Mouse (Mus musculus): ENCODE results near the gene Ggta1. TPM values are rescaled to one million over a fixed set of nuclear protein-coding genes. Genes with fewer than 3 reads are reported as not detected.
A peak's percentile ranks its signal among the peaks of the same experiment; 100 is the strongest.

Gene Ggta1
- polyA plus RNA-seq, 2 experiments = 6.3 to 7.6 TPM

GRCm38 (mm10) chr2:35379306-35379705 lies 83.7 kb downstream of the Ggta1 start:
- H3K4me3 ChIP-seq (ENCODE audit: insufficient read depth in 1 of 2, low read depth in 2 of 2, low read length in 2 of 2) = no peak overlapping the region
- WGBS (ENCODE audit: insufficient replicate concordance) = 64% methylated on average over 9 of the region's 9 CpGs
- H3K9ac ChIP-seq (replicated peaks) = no peak overlapping the region
- TF ChIP-seq CTCF (IDR thresholded peaks at IDR 0.05; ENCODE audit: low read depth) (no peak), EP300 (IDR thresholded peaks at IDR 0.05; ENCODE audit: low read depth) (no peak)
- no peaks in the 10 kb centered on the region; the same call in 1 of the 2 replicates for H3K27me3 ChIP-seq (ENCODE audit: control insufficient read depth, insufficient read depth, low read length)
- H3K4me2 ChIP-seq (ENCODE audit: low read depth) = no peak overlapping the region
- H3K9me3 ChIP-seq (ENCODE audit: control insufficient read depth, low read length) = no peaks in the 10 kb centered on the region
- no peak overlapping the region for H3K27ac ChIP-seq
- DNase-seq (ENCODE audit: low read depth in 3 of 3, low spot score in 3 of 3) (no peak), ATAC-seq (ENCODE audit: insufficient read depth) (no peak)
- H3K4me1 ChIP-seq (replicated peaks; ENCODE audit: control insufficient read depth in 2 of 2, insufficient read depth in 2 of 2, low read length in 1 of 2) = peaks cover 0 to 2% of the 10 kb centered on the region in 2 experiments; a peak in 1 of 4 replicates
- no peaks in the 10 kb centered on the region for H3K36me3 ChIP-seq (replicated peaks; ENCODE audit: control insufficient read depth, insufficient read depth, low read depth)

DNA sequence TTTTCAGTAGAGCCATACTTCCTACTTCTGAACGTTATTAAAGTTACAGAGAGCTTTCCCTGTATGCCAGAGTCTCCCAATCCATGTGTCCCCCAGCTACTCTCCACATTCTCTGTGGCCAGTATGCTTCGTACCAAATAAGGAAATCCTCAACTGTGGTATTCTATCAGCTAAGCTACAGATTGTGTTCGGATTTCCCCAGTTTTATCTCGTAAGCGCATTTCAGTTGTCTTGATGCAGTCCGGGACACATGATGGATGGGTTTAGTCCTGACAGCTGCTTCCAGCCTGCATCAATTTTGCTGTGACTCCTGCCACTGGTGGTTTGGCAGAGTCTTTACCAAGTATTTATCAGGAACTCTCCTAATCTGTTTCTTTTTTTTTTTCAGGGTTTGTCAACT lies 85.4 kb downstream of the Ggta1 start:
- no peak overlapping the region for H3K27ac ChIP-seq
- no peak overlapping the region for H3K4me3 ChIP-seq (ENCODE audit: insufficient read depth in 1 of 2, low read depth in 2 of 2, low read length in 2 of 2)
- WGBS (ENCODE audit: insufficient replicate concordance) = 8% methylated on average over 6 of the region's 6 CpGs
- no peak overlapping the region for H3K4me2 ChIP-seq (ENCODE audit: low read depth)
- no peaks in the 10 kb centered on the region for H3K36me3 ChIP-seq (replicated peaks; ENCODE audit: control insufficient read depth, insufficient read depth, low read depth)
- ATAC-seq (ENCODE audit: insufficient read depth) (no peak), DNase-seq (ENCODE audit: low read depth in 3 of 3, low spot score in 3 of 3) (no peak)
- H3K4me1 ChIP-seq (replicated peaks; ENCODE audit: control insufficient read depth in 2 of 2, insufficient read depth in 2 of 2, low read length in 1 of 2) = peaks cover 0 to 2% of the 10 kb centered on the region in 2 experiments; a peak in 1 of 4 replicates
- H3K27me3 ChIP-seq (ENCODE audit: control insufficient read depth, insufficient read depth, low read length) = no peaks in the 10 kb centered on the region; the same call in 1 of the 2 replicates
- H3K9me3 ChIP-seq (ENCODE audit: control insufficient read depth, low read length) = no peaks in the 10 kb centered on the region
- no peak overlapping the region for H3K9ac ChIP-seq (replicated peaks)
- TF ChIP-seq EP300 (IDR thresholded peaks at IDR 0.05; ENCODE audit: low read depth) (no peak), CTCF (IDR thresholded peaks at IDR 0.05; ENCODE audit: low read depth) (no peak)

DNA sequence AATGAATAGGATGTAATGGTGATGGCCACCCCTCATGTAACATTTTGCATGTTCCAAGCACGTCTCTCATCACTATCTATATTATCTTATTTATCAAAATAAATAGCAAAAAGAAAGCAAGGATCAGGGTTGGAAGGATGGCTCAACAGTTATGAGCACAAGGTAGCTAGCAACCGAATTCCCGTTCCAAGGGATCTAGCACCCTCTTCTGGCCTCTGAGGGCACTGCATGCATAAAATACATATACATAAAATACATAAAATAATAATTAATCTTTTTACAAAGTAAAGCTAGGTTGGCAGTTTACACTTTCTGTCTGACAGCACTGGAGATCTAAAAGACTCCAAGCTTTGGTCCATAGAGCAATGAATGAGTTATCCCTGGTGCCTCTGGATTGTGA lies 90.0 kb downstream of the Ggta1 start:
- Histone ChIP-seq H3K27ac (no peak overlapping the region), H3K4me3 (ENCODE audit: insufficient read depth in 1 of 2, low read depth in 2 of 2, low read length in 2 of 2) (no peak overlapping the region), H3K4me2 (ENCODE audit: low read depth) (no peak overlapping the region), H3K9ac (replicated peaks) (no peak overlapping the region), H3K4me1 (replicated peaks; ENCODE audit: control insufficient read depth in 2 of 2, insufficient read depth in 2 of 2, low read length in 1 of 2) (peaks cover 0 to 2% of the 10 kb centered on the region in 2 experiments; a peak in 1 of 4 replicates), H3K27me3 (ENCODE audit: control insufficient read depth, insufficient read depth, low read length) (no peaks in the 10 kb centered on the region; the same call in 1 of the 2 replicates), H3K9me3 (ENCODE audit: control insufficient read depth, low read length) (no peaks in the 10 kb centered on the region), H3K36me3 (replicated peaks; ENCODE audit: control insufficient read depth, insufficient read depth, low read depth) (no peaks in the 10 kb centered on the region)
- peak; percentile 84 for TF ChIP-seq CTCF (IDR thresholded peaks at IDR 0.05; ENCODE audit: low read depth)
- TF ChIP-seq EP300 (IDR thresholded peaks at IDR 0.05; ENCODE audit: low read depth) = no peak
- 9% methylated on average over 3 of the region's 3 CpGs for WGBS (ENCODE audit: insufficient replicate concordance)
- DNase-seq (ENCODE audit: low read depth in 3 of 3, low spot score in 3 of 3) (peak; percentile 20 to 38 (median 22)), ATAC-seq (ENCODE audit: insufficient read depth) (no peak)

- Histone ChIP-seq H3K4me2 (ENCODE audit: low read depth) (no peak overlapping the region), H3K36me3 (replicated peaks; ENCODE audit: control insufficient read depth, insufficient read depth, low read depth) (no peaks in the 10 kb centered on the region), H3K4me3 (ENCODE audit: insufficient read depth in 1 of 2, low read depth in 2 of 2, low read length in 2 of 2) (no peak overlapping the region), H3K9ac (replicated peaks) (no peak overlapping the region), H3K27ac (no peak overlapping the region), H3K27me3 (ENCODE audit: control insufficient read depth, insufficient read depth, low read length) (no peaks in the 10 kb centered on the region), H3K4me1 (replicated peaks; ENCODE audit: control insufficient read depth in 2 of 2, insufficient read depth in 2 of 2, low read length in 1 of 2) (no peaks in the 10 kb centered on the region), H3K9me3 (ENCODE audit: control insufficient read depth, low read length) (no peaks in the 10 kb centered on the region)
- TF ChIP-seq EP300 (IDR thresholded peaks at IDR 0.05; ENCODE audit: low read depth) (no peak), CTCF (IDR thresholded peaks at IDR 0.05; ENCODE audit: low read depth) (no peak)
- ATAC-seq (ENCODE audit: insufficient read depth) (no peak), DNase-seq (ENCODE audit: low read depth in 3 of 3, low spot score in 3 of 3) (no peak)
Observed at GRCm38 (mm10) chr2:35370686-35371085, 92.3 kb downstream of the Ggta1 start.

- DNase-seq (ENCODE audit: low read depth in 3 of 3, low spot score in 3 of 3) = no peak
- ATAC-seq (ENCODE audit: insufficient read depth) = no peak
- Histone ChIP-seq H3K4me3 (ENCODE audit: insufficient read depth in 1 of 2, low read depth in 2 of 2, low read length in 2 of 2) (no peak within 1 kb of the TSS), H3K27ac (no peak within 1 kb of the TSS), H3K4me1 (replicated peaks; ENCODE audit: control insufficient read depth in 2 of 2, insufficient read depth in 2 of 2, low read length in 1 of 2) (no peaks in the 10 kb centered on the region), H3K9me3 (ENCODE audit: control insufficient read depth, low read length) (no peaks in the 10 kb centered on the region), H3K4me2 (ENCODE audit: low read depth) (no peak within 1 kb of the TSS), H3K9ac (replicated peaks) (no peak within 1 kb of the TSS), H3K27me3 (ENCODE audit: control insufficient read depth, insufficient read depth, low read length) (no peaks in the 10 kb centered on the region), H3K36me3 (replicated peaks; ENCODE audit: control insufficient read depth, insufficient read depth, low read depth) (no peaks in the 10 kb centered on the region)
- TF ChIP-seq EP300 (IDR thresholded peaks at IDR 0.05; ENCODE audit: low read depth) (no peak), CTCF (IDR thresholded peaks at IDR 0.05; ENCODE audit: low read depth) (no peak)
- WGBS (ENCODE audit: insufficient replicate concordance) = 63% methylated on average over 2 of the region's 2 CpGs
Observed at GRCm38 (mm10) chr2:35367629-35368028, 95.4 kb downstream of the Ggta1 start, which contains the start of gene 4930568D16Rik. TSS of gene 4930568D16Rik (minus strand) at chr2:35367729.

Other genes with a start within 250 kb of the Ggta1 start
- gene Gsn, start 206.9 kb downstream of the Ggta1 start, polyA plus RNA-seq (2012; rRNA removed) = 71.0 and 81.0 TPM in 2 replicates
- 83.0 and 115 TPM in 2 replicates for gene Gsn, start 206.9 kb downstream of the Ggta1 start, polyA plus RNA-seq (2014; fragmentation: Nextera tagmentation; extraction: Ambion mirVana)
- gene Stom, start 126.3 kb downstream of the Ggta1 start, polyA plus RNA-seq (2012; rRNA removed) = 68.4 and 77.0 TPM in 2 replicates
- 149 and 166 TPM in 2 replicates for gene Stom, start 126.3 kb downstream of the Ggta1 start, polyA plus RNA-seq (2014; fragmentation: Nextera tagmentation; extraction: Ambion mirVana)
- gene 4930568D16Rik, start 95.5 kb downstream of the Ggta1 start, polyA plus RNA-seq (2012; rRNA removed) = not detected in 2 replicates
- not detected in 2 replicates for gene 4930568D16Rik, start 95.5 kb downstream of the Ggta1 start, polyA plus RNA-seq (2014; fragmentation: Nextera tagmentation; extraction: Ambion mirVana)
- not detected in 2 replicates for gene 4930402F06Rik, start 66.1 kb downstream of the Ggta1 start, polyA plus RNA-seq (2012; rRNA removed)
- gene 4930402F06Rik, start 66.1 kb downstream of the Ggta1 start, polyA plus RNA-seq (2014; fragmentation: Nextera tagmentation; extraction: Ambion mirVana) = not detected in 2 replicates
- gene Dab2ip, start 95.0 kb upstream of the Ggta1 start, polyA plus RNA-seq (2012; rRNA removed) = 3.9 and 4.0 TPM in 2 replicates
- 3.2 and 3.6 TPM in 2 replicates for gene Dab2ip, start 95.0 kb upstream of the Ggta1 start, polyA plus RNA-seq (2014; fragmentation: Nextera tagmentation; extraction: Ambion mirVana)